Mouse (Mus musculus) gastrocnemius, postnatal 10 days (tissue): ENCODE data around the gene Zp2. TPM values are rescaled to one million over a fixed set of nuclear protein-coding genes. Genes with fewer than 3 reads are reported as not detected.

ENCODE experiments used
- DNase-seq: peaks from one replicate; pipeline ENCODE4 v3.0.0; 2021; ENCODE audit warnings: mixed read lengths
- total RNA-seq, 2 experiments: library from RNA; stranded (reverse); gene quantifications; 2 replicates each; pipeline ENCODE4 v1.2.3; 2021

Gene Zp2
- total RNA-seq, 2 experiments from 2014 or later, result 0.35 to 0.59 TPM

DNA sequence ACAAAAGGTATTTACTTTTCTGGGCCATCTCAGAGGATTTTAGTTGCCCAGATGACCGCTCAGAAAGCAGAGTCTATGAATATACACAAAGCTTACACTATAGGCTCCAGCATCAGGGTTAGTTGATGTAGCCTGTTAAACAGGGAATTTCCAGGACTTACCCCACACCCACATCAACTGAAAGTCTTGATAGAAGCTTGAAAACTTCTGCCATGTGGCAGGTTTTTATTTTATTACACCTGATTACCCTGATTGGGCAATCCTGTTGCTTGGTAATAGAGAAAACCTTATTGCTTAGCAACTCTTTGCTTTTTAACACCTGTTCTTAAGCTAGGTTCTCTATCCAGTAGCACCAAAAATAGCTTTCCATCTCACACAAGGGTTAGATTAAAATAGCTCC is 2.3 kb downstream of the Zp2 start:
- DNase-seq, result no peak

DNA sequence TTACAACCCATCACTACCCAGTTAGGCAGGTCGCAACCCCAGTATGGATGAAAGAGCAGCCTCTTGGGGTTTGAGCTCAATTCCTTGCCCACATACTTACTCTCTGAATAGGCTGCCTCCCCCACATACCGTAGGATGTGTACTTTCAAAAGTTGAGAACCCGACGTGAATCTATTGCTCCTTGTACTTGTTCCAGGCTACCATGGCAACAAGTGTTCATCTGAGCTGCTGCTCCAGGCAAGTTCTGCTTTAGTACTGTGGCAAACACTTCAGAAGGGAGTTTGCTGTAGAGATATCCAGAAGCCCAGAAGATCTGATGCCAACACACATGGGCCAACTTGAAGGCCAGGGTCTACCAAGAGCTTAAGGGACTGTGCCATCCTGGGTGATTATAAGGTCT is 16.1 kb downstream of the Zp2 start:
- no peak for DNase-seq

DNA sequence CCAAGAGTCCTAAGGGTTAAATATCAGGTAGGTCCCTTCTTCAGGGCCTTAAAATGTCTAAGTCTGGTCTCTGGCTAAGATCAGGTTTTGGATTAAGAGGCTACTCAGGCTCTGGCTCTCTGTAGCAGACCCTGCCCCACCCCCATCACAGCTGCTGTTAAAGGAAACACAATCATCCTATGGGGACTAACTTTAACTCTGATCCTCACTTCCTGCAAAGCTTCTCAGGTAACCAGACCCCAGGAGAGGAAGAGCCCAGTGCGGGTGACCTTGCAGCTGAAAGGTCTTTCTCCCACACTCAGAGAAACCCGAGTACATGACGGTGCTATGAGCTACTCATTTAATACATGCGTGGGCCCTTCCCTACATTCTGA is 17.4 kb downstream of the Zp2 start:
- no peak for DNase-seq

DNA sequence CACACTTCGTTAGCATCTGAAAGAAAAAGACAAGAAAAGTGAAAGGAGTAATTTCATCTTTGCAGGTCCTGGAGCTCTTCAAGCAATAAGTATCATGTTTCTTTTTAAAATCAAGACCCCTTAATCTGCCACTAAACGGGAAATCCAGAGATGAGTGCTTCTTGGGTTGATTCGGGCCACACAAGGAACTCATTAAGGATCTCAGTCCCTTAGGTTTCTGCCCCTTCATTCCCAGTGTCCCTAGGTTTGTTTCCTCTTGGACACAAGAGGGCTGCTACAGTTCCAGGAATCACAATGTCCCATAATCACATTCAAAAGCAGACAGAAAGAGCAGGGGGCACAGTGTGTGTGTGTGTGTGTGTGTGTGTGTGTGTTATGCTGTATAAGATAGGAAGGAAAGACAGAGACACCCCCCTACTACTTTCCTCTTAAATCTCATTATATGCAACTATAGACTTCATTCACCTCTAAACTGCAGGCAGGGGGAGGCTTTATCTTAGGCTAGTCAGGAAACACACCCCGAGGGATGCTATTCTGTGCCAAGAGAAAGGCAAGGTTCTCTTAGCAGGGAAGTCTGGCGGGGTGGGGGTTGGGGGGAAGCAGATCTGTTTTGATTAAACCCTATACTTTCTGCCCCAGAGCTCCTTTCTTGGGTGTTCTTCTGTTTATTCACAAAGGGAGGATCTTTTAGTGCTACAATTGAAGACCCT is 18.0 kb downstream of the Zp2 start:
- DNase-seq, result no peak

DNA sequence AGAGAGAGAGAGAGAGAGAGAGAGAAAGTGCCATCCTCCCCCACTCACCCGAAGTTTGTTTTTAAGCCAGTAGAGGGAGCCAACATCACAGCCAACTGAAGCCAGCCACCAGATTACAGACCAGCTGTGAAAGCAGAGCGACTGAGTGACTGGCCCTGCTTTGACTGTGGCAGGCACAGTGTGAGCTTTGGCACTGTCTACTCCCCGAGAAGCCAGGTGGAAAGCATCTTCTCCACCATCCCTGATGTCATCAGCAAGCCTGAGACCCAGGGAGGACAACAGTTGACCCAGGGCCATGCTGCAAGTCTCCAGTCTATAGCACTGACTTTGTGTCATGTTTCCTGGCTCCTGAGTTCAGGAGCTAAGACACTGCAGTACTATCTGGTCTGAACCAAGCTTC is 20.2 kb downstream of the Zp2 start:
- peak; percentile 54 for DNase-seq

DNA sequence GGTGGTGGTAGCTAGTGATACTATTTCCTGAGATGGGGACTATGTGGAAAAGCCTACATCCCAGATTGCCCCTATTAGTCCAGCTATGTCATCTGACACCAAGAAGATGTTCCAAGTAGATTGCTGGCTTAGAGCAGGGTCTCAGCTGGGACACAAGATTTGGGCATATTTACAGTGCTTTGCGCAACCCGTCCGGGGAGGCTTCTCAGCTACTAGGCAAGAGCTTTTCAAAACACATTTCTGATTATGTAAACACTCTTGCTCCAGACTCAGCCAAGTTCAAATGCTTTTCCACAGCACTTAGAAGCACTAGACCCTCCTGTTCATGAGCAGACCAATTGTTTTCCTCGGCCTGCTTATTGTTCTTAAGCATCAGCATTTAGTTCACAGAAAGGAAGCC is 21.3 kb downstream of the Zp2 start:
- no peak for DNase-seq

DNA sequence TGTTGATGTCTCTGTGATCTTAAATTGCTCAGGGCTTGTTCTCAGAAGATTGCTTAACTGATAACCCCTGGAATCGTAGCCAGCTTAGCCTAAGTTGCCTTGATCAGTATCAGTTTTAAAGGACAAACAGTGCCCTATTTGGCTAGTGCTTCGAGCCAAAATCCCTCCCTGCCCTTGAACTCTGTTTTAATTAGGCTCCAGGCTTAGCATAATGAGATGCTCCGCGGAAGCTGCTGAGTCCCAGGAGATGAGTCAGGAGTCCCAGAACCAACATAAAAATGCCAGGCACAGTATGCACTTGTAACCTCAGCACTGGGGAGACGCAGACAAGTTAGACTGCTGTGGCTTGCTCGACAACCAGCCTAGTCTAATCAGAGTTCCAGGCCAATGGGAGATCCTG is 27.6 kb downstream of the Zp2 start:
- DNase-seq, result no peak

DNA sequence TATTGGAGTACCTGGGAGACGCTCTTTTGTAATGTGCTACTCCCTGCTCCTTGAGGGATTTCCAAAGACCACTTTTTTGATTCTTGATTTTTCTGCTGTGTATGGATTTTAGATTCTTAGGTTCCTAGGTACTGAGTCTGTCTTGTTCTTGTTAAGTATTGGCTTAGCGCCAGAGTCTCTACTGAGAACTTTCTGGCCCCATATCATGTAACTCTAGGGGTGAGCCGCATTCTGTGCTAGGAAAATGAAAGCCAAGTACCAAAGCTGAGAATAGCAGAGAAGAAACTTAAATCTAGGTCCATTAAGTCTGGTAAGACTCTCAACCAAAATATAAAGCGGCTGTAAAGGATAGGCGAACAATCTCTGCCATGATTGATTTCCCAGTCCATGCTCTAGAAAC is 28.1 kb downstream of the Zp2 start:
- no peak for DNase-seq

DNA sequence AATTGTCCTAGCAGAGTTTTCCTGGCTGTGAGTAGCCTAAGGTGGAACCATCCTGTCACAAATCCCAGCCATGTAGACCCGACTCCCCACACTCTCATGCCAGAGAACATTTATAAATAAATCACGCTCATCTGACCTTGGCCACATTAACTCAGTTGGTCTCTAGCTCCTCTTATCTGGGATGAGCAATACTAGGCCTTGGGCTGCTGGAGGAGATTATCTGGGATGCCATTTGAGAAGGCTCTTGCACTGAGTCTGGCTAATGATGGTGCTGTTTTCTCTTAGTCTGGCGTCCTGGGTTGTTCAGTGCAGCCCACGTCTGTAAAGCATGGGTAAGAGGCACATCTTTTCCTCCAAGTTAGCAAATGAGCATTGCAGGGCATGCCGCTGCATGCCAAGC is 35.4 kb downstream of the Zp2 start:
- DNase-seq, result no peak

DNA sequence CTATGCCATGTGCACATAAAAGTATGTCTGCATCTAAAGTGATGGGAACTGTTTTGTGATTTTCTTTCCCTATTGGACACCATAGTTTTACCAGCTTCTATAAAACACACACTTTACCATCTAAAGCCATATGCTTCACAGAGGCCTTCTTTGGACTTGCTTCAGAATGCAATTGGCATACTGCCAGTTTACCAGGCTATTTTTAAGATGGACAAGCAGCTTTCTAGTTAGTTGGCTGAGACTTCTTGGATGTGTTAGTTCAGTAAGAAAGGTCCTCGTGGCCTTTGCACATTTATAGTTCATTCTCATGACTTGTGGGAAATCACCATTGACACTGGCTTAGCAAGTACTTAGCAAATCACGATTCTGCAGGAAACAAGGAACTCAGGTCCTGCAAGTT is 38.7 kb downstream of the Zp2 start:
- DNase-seq, result no peak

DNA sequence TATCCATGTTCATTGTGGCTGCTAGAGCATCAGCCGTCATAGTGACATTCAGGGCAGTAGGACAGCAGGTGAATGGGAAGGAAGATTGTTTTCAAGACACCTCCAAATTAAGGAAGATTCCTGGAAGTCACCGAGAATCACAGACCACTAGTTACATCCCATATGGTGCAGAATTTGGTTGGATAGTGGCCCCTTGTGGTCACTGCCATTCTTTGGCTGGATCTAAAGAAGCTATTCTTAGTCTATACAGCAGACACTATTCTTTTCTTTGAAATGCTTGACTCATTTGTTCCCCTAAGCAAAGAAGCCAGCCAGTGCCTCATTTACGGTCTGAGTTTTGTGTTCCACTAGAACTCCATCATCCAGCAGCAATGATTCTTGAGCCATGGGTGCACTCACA is 40.1 kb downstream of the Zp2 start:
- no peak for DNase-seq

DNA sequence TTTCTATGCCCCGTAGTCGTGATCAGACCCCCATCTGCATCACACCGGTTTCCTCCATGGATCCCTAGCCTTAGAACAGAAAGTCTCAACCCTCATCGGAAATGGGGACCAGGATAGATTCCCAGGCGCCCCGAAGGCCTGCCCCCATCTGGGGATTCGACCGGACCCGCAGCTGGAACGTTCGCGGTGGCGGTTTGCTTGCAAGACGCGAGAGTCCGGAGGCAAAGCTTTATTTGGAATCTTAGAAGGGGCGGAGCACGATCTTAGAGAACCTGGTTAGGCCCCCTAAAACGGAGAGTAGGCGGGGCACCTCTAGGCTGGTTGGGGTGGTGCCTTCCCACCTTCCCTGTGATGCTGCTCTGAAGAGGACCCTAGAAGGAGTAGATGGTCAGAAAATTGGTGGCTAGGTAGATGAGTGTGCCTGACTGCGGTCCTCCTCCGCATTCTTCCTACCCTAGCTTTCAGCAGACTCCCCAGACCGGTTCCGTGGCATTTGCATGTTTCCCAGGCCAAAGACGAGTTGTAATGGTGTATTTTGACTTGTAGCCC is 42.0 kb downstream of the Zp2 start:
- no peak for DNase-seq

DNA sequence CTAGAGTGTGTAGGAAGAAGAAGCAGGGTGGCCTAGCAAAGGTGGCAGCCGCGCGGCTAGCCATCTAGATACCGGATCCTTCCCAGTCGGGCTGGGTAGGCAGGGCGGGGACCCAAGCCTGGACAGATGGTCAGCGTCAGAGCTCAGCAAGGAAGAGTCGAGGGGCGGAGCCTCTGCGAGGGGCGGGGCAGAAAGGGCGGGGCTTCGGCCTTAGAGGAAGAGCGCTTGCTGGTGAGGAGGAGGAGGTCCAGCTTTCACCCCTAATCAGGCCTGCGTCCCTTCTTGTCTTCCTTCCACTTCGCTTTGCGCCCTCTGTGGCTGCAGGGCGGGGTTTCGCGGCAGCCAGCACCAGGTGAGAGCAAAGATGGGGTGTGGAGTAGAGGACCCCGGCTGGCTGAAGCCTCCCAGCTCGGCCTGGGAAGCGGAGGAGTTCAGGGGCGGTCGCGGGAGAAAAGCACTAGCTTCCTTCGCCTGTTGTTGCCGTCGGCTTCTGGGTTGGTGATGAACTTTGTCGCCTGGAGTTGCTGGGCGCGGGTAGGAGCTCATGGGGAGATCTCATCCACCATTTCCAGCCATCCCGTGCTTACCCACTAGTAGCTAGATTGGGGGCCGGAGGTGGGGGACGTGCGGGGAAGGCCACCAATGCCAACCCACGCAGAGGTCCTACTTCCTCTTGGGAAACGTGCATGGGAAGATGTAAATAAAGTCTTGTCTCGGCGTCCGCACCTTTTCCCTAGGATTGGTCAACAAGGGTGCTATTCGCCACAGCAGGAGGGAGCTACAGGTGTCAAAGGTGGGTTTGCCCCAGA is 42.7 kb downstream of the Zp2 start, which contains the start of gene Tmem159:
Gene Tmem159, plus strand, starts transcription at position 190 of the 809 bp plus-strand sequence.
- DNase-seq, result peak; percentile 87

DNA sequence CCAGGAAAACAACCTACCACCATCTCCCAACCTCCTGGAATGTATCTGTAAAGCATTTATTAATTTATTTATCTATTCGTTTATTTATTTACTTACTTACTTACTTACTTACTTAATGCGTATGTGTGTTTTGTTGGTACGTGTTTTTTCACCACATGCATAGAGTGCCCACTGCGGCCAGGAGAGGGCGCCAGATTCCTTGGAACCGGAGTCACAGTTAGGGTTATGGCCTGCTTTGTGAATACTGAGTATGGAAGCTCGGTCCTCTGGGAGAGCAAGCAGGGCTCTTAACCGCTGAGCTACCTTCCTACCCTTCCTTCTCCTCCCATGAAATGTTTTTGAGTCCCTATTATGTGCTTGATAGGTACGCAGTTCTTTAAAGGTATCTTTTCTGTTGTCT is 46.7 kb downstream of the Zp2 start:
- DNase-seq, result peak; percentile 70

DNA sequence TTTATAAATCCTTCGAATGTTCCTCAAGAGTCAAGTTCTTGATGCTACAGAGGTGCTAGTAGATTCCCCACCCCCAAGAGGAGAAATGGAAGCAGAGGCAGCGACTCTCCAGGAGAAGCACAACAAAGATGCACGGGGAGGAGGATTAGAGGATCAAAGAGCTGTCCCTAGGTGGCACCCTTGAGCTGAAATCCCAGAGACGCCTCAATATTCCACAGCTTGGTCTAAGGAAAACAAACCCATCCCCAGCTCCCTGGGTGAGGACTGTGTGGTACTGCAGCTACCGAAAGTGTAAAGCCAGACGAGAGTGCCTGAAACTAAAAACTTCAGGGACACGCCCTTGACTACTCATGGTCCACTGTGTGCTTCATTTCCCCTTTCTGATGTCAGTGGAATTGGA is 47.2 kb downstream of the Zp2 start:
- DNase-seq, result peak; percentile 47

DNA sequence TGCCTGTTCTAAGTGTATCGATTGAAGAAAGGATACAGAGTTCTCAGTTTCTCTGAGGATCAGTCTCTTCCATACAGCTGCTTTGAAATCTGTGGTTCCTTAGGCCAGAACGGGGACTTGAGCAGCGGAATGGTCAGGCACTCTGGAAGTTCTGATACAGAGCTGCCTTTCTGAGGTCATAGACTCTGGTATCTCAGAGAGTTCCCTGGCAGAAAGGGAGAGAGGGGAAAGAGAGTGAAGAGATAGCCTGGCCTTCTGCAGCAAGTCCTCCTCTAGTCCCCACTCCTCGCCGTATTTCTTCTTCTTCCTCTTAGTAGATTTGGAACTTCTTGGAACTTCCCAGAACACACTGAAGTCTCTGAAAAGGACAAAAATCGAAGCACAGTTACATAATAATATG is 49.9 kb downstream of the Zp2 start, which contains the start of gene Dnah3:
Gene Dnah3, minus strand, starts transcription at position 101 of the 400 bp plus-strand sequence.
- no peak for DNase-seq

DNA sequence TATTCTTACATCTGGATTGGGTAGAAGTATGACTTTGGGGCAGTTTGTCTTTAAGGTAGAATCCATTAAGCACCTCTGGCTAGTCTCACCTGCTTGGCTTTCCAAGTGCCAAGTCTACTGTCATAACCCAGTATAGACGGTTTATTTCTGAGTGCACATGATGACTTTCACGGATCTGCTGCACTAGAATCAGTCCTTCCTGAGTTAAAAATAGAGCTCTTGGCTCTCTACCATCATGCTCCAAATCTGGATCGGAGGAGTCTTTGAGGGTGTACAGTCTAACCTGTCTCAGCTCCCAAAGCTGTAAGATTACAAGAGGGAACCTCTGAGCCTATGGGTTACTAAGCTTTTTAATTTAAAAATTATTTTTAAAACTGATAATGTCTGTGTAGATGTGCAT is 50.9 kb downstream of the Zp2 start:
- no peak for DNase-seq

DNA sequence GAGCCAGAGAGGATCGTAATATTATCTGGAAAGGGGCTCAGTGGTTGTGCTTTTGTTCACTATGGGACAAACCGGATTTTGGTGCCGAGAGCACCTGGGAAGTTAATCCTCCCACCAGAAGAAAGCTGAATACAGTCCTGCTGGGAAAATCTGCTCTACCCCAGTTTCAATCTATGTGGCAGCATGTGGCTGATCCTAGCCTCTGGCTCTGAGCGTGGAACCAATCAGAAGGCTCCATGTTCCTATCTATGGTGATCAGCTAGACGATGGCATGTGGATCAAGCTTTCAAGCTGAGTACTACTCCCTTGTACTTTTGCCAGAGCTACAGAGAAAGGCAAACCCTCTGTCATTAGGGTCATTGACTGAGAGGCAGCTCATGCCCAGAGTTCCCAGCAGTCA is 52.1 kb downstream of the Zp2 start:
- DNase-seq, result no peak

DNA sequence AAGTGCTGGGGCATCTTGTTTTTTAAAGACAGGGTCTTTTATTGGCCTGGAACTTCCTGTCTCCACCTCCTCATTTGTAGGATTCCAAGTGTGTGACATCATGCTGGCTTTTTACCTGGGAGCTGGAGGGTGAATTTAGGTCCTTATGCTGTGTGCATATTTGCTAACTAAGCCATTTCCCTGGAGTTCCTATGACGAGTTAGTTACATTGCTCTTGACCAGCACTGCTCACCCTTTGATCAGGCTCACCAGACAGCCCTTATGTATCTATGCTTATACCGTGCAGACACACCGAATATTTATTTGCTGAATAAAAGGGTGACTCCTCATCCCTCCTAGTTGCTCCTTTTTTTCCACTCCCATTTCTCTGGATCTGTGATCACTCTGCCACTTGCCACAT is 64.9 kb downstream of the Zp2 start:
- DNase-seq, result no peak
